Mouse (Mus musculus) sigmoid colon, adult 10 weeks (tissue): ENCODE data around the gene Radil. TPM values are rescaled to one million over a fixed set of nuclear protein-coding genes. Genes with fewer than 3 reads are reported as not detected.

Experiments used
- polyA plus RNA-seq: library from polyadenylated mRNA; stranded (reverse); fragments of 350-450 nt; fragmentation: Illumina TruSeq; extraction: RNeasy Lipid Tissue Mini Kit (QIAGEN cat#74804); gene quantifications from one replicate; pipeline ENCODE4 v1.2.3, GENCODE M21; 2014; ENCODE audit warnings: low read depth, low replicate concordance

Radil gene
- not detected for polyA plus RNA-seq

GRCm38 (mm10) chr5:142550706-142551652 lies at the start of gene Radil:
TSS of gene Radil (minus strand) at chr5:142551098.

GRCm38 (mm10) chr5:142529915-142530314 lies 21.0 kb downstream of the Radil start, which contains the start of gene Papolb:
TSS of gene Papolb (minus strand) at chr5:142530076.

GRCm38 (mm10) chr5:142463461-142464454 lies 87.1 kb downstream of the Radil start, which contains the start of gene Ap5z1:
TSS of gene Ap5z1 (plus strand) at chr5:142463944.

Other genes starting within 250 kb of the Radil start
- gene Foxk1, start 149.6 kb downstream of the Radil start, polyA plus RNA-seq: 5.7 TPM
- gene Ap5z1, start 87.2 kb downstream of the Radil start, polyA plus RNA-seq: 1.5 TPM
- not detected for gene Papolb, start 21.0 kb downstream of the Radil start, polyA plus RNA-seq
- 0.28 TPM for gene Mmd2, start 57.7 kb upstream of the Radil start, polyA plus RNA-seq
- gene Wipi2, start 76.6 kb upstream of the Radil start, polyA plus RNA-seq: 21.5 TPM
- not detected for gene Slc29a4, start 141.4 kb upstream of the Radil start, polyA plus RNA-seq